Mouse (Mus musculus): ENCODE data around the gene Trp53rkb.

The Trp53rkb gene

DNA sequence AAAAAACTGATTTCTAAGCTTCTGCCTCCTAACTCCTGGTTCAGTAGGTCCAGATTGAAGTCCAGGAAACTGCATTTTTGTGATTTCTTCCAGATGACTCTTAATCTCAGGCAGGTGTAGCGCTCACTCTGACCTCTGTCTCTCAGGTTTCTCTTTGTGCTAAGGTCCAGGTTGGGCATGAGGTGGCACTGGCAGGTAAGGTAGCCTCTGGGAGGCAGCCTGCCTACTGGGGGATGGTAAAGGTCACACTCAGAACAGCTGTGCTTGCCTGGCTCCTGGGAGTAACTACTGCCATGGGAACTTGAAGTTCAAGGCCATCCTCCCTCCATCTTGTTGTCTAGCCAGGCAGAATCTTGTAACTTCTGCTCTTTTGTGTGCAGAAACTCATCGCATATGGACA lies 41.8 kb downstream of the Trp53rkb start:
- DNase-seq (ENCODE audit: low read depth, low spot score) = no peak

DNA sequence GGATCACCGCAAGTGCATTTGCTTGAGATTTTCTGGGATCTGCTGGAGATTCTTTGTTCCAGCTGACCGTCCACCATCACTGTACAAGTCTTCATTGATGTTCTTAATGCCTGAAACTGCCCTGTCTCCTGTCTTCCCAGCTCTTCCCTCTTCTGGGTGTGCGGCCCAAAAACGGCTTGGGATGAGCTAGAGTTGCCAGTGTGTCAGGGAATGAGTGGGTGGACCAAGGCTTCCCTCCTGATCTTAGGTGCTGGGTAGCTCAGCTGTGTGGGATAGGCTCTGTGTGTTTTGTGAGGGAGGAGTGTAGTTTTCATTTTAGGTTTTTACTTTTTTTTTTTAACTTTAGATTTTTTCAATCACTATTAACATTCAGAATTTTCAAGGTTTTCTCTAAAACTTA lies 42.5 kb downstream of the Trp53rkb start:
- DNase-seq (ENCODE audit: low read depth, low spot score) = no peak

DNA sequence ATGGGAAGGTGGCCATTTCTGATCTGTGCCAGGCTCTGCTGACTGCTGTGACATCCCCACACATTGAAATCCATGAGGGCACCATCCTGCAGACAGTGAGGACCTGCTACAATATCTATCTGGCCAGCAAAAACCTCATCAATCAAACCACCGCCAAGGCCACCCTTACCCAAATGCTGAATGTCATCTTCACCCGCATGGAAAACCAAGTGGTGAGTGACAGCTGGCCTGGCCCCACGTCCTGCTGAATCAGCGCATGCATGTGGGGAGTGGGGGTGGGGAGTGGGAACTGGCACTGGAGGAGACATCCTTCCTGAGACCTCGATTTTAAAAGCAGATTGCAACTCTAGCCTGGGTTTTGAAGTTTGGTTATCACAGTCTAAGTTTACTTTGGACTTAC lies 43.2 kb downstream of the Trp53rkb start:
- no peak for DNase-seq (ENCODE audit: low read depth, low spot score)

DNA sequence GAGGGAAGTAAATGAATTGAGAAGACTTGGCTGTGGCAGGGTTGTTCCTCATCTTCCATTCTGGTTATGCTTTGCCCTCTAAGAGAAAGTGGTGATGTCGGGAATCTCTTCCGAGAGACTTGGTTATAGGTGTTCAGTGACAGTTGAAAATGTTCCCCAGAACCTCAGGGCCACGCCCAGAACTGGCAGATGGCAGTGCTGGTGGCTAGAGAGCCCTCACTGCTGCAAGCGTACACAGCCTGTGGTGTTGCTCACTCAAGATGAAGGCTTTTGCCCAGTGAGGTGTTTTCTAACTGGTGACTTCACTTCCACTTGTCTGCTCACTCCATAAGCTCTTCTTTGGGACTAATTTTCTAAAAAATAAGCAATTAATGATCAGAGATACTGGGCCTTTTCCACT lies 49.5 kb downstream of the Trp53rkb start:
- no peak for DNase-seq (ENCODE audit: low read depth, low spot score)

Measured in telencephalon, adult 2 months (tissue).